Mouse (Mus musculus) lung, embryonic 14.5 days (tissue): ENCODE measurements around the gene Slc46a1. TPM values are rescaled to one million over a fixed set of nuclear protein-coding genes. Genes with fewer than 3 reads are reported as not detected.
A peak's percentile ranks its signal among the peaks of the same experiment; 100 is the strongest.

Experiments used
- ATAC-seq: fragments of 200-750 bp; cut with Nextera tagmentation; 2 replicates; pipeline ENCODE4 v1.8.0; 2017; ENCODE audit warnings: mild to moderate bottlenecking, moderate TSS enrichment, moderate library complexity; ENCODE audit not compliant: insufficient read depth
- DNase-seq: peaks from one replicate; pipeline ENCODE4 v3.0.0-alpha.2; 2015
- H3K27ac ChIP-seq: fragments of 300-500 bp; sonication (generic); 2 replicates; pipeline ENCODE4 v1.5.1; 2014; ENCODE audit warnings: low read depth, mild to moderate bottlenecking, moderate library complexity
- H3K27me3 ChIP-seq: fragments of 300-500 bp; sonication (generic); 2 replicates; pipeline ENCODE4 v1.6.1; 2014; ENCODE audit warnings: low read length, control low read depth; ENCODE audit not compliant: insufficient read depth
- H3K36me3 ChIP-seq: fragments of 300-500 bp; sonication (generic); 2 replicates; pipeline ENCODE4 v1.6.1; 2014; ENCODE audit warnings: control low read depth; ENCODE audit not compliant: insufficient read depth
- H3K4me1 ChIP-seq: fragments of 300-500 bp; sonication (generic); 2 replicates; pipeline ENCODE4 v1.6.1; 2014; ENCODE audit warnings: antibody characterized with exemption, control low read depth; ENCODE audit not compliant: insufficient read depth
- H3K4me2 ChIP-seq: fragments of 300-500 bp; sonication (generic); 2 replicates; pipeline ENCODE4 v1.6.1; 2014; ENCODE audit warnings: mild to moderate bottlenecking
- H3K4me3 ChIP-seq: fragments of 300-500 bp; sonication (generic); 2 replicates; pipeline ENCODE4 v1.5.1; 2014; ENCODE audit warnings: low read depth, low read length
- H3K9ac ChIP-seq: fragments of 300-500 bp; sonication (generic); 2 replicates; pipeline ENCODE4 v1.6.1; 2014
- H3K9me3 ChIP-seq: fragments of 300-500 bp; sonication (generic); 2 replicates; pipeline ENCODE4 v1.6.1; 2016; ENCODE audit warnings: low read depth, low read length, control low read depth
- CTCF ChIP-seq: IDR thresholded peaks from 2 replicates; pipeline ENCODE4 v1.5.1; 2016; ENCODE audit warnings: antibody characterized with exemption, low read depth
- WGBS: fragments of 180-500 bp; shearing (Covaris S2); extraction: QIAGEN DNeasy Blood & Tissue Kit; methylation state at CpG from one replicate; pipeline ENCODE4 v1.1.7; 2014; 5-methylcytosine and 5-hydroxymethylcytosine counted together
- polyA plus RNA-seq: library from polyadenylated mRNA; unstranded; fragments of >200 nt; fragmentation: Nextera tagmentation; extraction: Ambion mirVana; gene quantifications from 2 replicates; pipeline ENCODE4 v1.2.1, GENCODE M21; 2014

Gene Slc46a1
- 13.5 and 14.3 TPM in 2 replicates for polyA plus RNA-seq

GRCm38 (mm10) chr11:78465568-78466180 is at the start of gene Slc46a1:
Gene Slc46a1, plus strand, starts transcription at chr11:78465697.
- Histone ChIP-seq H3K36me3 (no peaks in the 10 kb centered on the region), H3K4me1 (peaks cover 9% of the 10 kb centered on the region; the same call in 1 of the 2 replicates), H3K9me3 (no peaks in the 10 kb centered on the region), H3K4me3 (peak within 1 kb of the TSS; percentile 80), H3K4me2 (peak within 1 kb of the TSS; percentile 94), H3K9ac (peak within 1 kb of the TSS; percentile 85), H3K27ac (peak within 1 kb of the TSS; percentile 96), H3K27me3 (no peaks in the 10 kb centered on the region)
- no peak for TF ChIP-seq CTCF
- under 1% methylated on average over 41 of the region's 41 CpGs for WGBS
- ATAC-seq = peak; percentile 98
- peak; percentile 93 for DNase-seq

DNA sequence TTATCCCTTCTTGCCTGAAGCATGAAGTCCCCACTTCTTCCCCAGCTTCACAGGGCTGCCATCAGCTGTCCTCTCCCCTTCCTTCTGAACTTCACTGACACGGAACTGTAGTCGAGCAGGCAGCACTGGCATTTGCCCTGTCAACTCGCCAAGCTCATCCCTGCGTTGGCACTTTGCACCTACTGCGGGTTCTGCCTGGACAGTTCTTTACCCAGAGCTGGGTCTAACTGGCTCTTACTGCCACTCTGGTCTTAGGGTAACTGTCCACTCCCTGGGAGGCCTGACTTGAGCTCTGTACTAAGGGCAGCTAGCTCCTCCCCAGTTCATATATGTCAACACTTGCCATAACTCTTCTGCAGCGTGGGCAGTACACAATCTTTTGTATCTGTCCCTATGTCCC is 48.6 kb upstream of the Slc46a1 start:
- no peaks in the 10 kb centered on the region for H3K9me3 ChIP-seq
- H3K36me3 ChIP-seq = no peaks in the 10 kb centered on the region
- no peaks in the 10 kb centered on the region for H3K4me1 ChIP-seq
- TF ChIP-seq CTCF = no peak
- ATAC-seq (no peak), DNase-seq (no peak)
- no peak overlapping the region for H3K9ac ChIP-seq
- no peak overlapping the region for H3K4me2 ChIP-seq
- H3K27ac ChIP-seq = no peak overlapping the region
- WGBS = 73% methylated on average over 6 of the region's 6 CpGs
- H3K4me3 ChIP-seq = no peak overlapping the region
- H3K27me3 ChIP-seq = no peaks in the 10 kb centered on the region; the same call in 1 of the 2 replicates

GRCm38 (mm10) chr11:78420263-78420889 is 45.1 kb upstream of the Slc46a1 start:
- no peak overlapping the region for H3K4me2 ChIP-seq
- no peak overlapping the region for H3K4me3 ChIP-seq
- no peak for TF ChIP-seq CTCF
- H3K36me3 ChIP-seq = no peaks in the 10 kb centered on the region
- H3K27ac ChIP-seq = no peak overlapping the region
- H3K9me3 ChIP-seq = no peaks in the 10 kb centered on the region
- H3K4me1 ChIP-seq = no peaks in the 10 kb centered on the region
- 34% methylated on average over 12 of the region's 12 CpGs for WGBS
- H3K27me3 ChIP-seq = no peaks in the 10 kb centered on the region; the same call in 1 of the 2 replicates
- H3K9ac ChIP-seq = no peak overlapping the region
- ATAC-seq (no peak), DNase-seq (no peak)

DNA sequence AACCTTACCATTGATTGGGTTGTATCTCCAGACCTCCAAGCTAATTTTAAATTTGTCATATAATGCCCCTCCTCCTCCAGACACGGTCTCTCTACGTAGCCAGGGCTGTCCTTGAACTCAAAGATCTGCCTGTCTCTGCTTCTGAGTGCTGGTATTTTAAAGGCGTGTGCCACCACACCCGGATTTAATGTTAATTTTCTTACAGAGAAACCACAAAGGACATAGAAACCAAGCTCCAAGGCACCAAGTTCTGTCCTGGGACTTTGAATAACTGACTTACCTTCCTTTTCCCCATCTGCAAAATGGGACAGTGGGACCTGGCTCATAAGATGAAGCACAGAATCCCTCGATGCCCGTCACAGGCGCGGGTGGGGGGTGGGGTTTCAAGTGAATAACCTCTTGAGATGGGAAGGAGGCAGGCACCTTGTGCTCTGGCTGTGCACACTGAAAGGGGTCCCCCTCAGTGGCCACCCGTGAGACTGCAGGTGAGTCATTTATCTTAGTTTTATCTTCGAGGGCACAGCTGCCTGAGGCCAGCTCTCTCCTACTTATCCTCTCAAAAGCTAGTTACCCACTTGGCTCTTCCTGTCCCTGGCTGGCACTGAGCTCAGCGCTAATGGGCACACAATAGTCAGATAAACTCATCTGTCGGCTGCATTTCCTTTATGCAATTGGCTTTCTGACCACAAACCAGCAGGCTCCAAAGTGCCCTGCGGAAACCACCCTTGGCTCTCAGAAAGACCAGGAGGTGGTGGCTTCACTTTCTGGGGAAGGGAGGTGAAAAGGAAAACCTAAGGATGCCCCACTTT is 44.1 kb upstream of the Slc46a1 start:
- Histone ChIP-seq H3K9ac (no peak overlapping the region), H3K4me2 (no peak overlapping the region), H3K9me3 (no peaks in the 10 kb centered on the region), H3K36me3 (no peaks in the 10 kb centered on the region), H3K27me3 (no peaks in the 10 kb centered on the region; the same call in 1 of the 2 replicates), H3K4me3 (no peak overlapping the region), H3K4me1 (no peaks in the 10 kb centered on the region), H3K27ac (no peak overlapping the region)
- TF ChIP-seq CTCF = 0 out of 2 replicates have a peak, but pooled peaks have one; percentile 11
- DNase-seq (no peak), ATAC-seq (no peak)
- WGBS = 56% methylated on average over 13 of the region's 13 CpGs

DNA sequence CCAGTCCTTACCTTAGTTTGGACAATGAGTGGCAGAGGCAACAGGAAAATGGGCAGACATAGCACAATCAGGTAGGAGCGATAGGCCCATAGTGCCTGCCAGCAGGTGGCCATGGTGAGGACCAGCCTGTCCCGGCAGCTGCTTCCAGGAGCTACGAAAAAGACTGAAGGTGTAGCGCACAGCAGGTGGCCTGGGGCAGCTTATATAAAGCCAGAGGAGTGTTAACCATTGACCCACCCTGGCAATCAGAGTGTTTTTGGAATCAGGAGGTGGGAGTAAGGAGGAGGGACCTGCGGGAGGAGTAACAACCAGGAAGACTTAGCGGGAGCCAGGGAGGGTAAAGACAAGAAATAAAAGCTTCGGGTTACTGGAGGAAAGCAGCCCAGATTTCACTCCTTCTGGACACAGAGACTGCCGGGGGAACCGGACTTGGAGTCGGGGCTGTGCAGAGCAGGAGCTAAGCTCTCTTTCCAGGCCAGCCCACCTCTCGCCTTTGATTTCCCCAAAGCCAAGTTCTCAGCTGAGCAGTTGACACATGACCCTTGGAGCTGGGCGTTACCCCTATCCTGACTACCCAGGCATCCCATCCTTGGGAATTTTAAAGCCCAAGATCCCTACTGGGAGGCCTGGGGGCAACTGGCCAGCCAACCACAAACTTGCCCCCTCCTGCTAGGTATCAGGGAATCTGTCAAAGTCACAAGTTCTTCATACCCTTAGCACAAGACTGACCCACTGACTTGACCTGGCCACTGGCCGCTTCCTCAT is 43.3 kb upstream of the Slc46a1 start, which contains the start of gene Slc13a2:
TSS of gene Slc13a2 (minus strand) at position 163 of the 765 bp plus-strand sequence.
- H3K36me3 ChIP-seq = no peaks in the 10 kb centered on the region
- DNase-seq (no peak), ATAC-seq (no peak)
- no peaks in the 10 kb centered on the region for H3K9me3 ChIP-seq
- no peaks in the 10 kb centered on the region for H3K4me1 ChIP-seq
- no peak within 1 kb of the TSS for H3K9ac ChIP-seq
- no peaks in the 10 kb centered on the region; the same call in 1 of the 2 replicates for H3K27me3 ChIP-seq
- TF ChIP-seq CTCF = peak; percentile 33; the same call in 1 of the 2 replicates
- no peak within 1 kb of the TSS for H3K4me3 ChIP-seq
- H3K4me2 ChIP-seq = no peak within 1 kb of the TSS
- WGBS = 18% methylated on average over 13 of the region's 13 CpGs
- no peak within 1 kb of the TSS for H3K27ac ChIP-seq

- Histone ChIP-seq H3K36me3 (no peaks in the 10 kb centered on the region), H3K4me3 (no peak overlapping the region), H3K9me3 (no peaks in the 10 kb centered on the region), H3K27ac (no peak overlapping the region), H3K9ac (no peak overlapping the region), H3K4me1 (no peaks in the 10 kb centered on the region), H3K27me3 (no peaks in the 10 kb centered on the region; the same call in 1 of the 2 replicates), H3K4me2 (no peak overlapping the region)
- peak; percentile 51 for DNase-seq
- no peak for ATAC-seq
- 52% methylated on average over 2 of the region's 2 CpGs for WGBS
- TF ChIP-seq CTCF = no peak
Measured at GRCm38 (mm10) chr11:78424352-78424751, 41.1 kb upstream of the Slc46a1 start.
